Mouse (Mus musculus) brain, embryonic 14.5 days (tissue): ENCODE results near the gene Capza1. TPM values are rescaled to one million over a fixed set of nuclear protein-coding genes. Genes with fewer than 3 reads are reported as not detected.
"Not testable (repeated sequence)": the region's sequence is repeated elsewhere in the genome, so short reads cannot be mapped to it uniquely, and the experiment has no call there.

Experiments used
- DNase-seq: peaks from one replicate; pipeline ENCODE4 v3.0.0-alpha.2; 2011; ENCODE audit warnings: low read depth
- CTCF ChIP-seq: fragments of 200-500 bp; IDR thresholded peaks from 2 replicates; pipeline ENCODE4 v1.5.1; 2012; ENCODE audit warnings: inconsistent platforms, mild to moderate bottlenecking, moderate library complexity, borderline replicate concordance; ENCODE audit not compliant: insufficient read depth, insufficient read length; ENCODE audit errors: extremely low read depth
- POLR2A ChIP-seq: fragments of 200-500 bp; IDR thresholded peaks from 2 replicates; pipeline ENCODE4 v1.6.1; 2012; ENCODE audit warnings: mild to moderate bottlenecking, inconsistent platforms, borderline replicate concordance; ENCODE audit not compliant: poor library complexity, insufficient read depth, insufficient read length, severe bottlenecking; ENCODE audit errors: extremely low read depth
- polyA plus RNA-seq: library from polyadenylated mRNA; depleted of rRNA; stranded (reverse); fragments of >200 nt; gene quantifications from 2 replicates; pipeline ENCODE4 v1.2.3, GENCODE M21; 2012; rRNA removed

Gene Capza1
- polyA plus RNA-seq = 55.6 and 77.9 TPM in 2 replicates

DNA sequence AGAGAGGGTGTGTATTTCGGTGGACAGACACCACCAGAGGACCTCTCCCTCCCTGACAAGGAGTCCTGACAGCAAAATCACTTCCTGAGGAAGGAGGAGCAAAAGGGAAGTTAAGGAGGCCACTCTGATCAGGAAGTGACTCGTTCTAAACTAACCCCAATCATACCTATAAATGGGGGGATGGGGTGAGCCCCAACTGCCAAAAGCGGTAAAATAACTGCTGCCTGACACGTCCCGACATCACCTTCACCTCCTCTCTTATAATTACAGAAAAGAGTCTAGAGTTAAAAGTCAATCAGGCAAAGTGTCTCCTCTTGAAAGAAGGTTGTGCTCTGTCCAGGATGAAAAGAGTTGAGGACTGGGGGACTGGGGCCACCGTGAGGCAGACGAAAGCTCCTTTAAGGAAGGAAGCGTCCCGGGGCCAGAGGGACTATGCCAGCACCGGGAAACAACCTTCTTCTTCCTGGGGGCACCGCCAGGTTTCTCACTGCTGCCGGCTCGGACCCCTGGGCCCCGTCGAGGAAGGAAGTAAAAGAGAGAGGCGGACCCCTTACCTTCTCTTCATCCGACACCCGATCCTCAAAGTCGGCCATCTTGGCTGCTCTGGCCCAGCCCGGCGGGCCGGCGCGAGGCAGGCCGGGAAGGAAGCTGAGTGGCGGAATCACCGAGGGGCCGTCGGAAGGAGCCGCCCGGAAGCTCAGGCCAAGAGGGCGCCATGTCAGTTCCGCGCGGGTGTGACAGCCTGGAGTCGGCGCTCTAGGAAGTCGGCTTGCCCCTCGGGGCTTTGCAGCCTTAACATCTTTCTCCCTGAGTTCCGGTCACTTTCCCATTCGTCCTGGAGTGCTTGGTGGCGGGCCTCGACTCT, at the start of gene Capza1, which contains the start of gene St7l:
Gene Capza1 (minus strand): TSS at position 720 of the 865 bp plus-strand sequence.
Gene St7l (plus strand): TSS at position 220 of the 865 bp plus-strand sequence.
- peak; percentile 97 for DNase-seq
- TF ChIP-seq POLR2A = peak; percentile 83; the same call in 1 of the 2 replicates
- no peak for TF ChIP-seq CTCF

DNA sequence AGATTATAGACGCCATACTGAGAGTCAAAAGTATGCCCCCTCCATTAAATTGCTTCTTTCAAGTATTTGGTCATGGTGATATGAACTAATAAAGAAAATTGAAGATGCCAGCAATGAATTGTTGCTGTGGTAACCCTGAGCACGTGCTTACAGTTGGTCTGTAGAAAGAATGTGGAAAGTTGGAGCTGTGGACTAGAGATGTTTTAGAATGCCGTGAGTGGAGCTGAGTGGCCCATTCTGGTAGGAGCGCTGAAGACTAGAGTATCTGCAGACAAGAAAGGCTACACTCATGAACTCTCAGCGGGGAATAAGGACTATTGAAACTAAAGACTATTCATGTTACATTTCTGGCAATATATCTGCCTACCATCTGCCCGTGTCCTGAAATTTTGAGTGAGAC, 44.9 kb upstream of the Capza1 start:
- TF ChIP-seq CTCF = no peak
- TF ChIP-seq POLR2A = no peak
- DNase-seq = no peak

DNA sequence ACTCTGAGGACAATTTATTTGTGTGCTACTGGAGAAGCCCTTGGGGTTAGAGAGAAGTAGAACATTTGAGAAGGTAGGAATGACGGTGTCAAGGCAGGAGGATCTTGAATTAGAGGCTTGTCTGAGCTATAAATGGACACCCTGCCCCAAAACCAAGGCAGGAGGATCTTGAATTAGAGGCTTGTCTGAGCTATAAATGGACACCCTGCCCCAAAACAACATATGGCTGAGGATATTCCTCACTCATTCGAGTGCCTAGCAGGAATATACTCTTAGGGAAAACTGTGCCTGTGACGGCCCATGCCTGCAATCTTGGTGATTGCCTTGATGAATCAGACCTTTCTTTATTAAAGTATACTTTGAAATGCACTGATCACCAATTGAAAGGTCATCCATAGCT, 41.7 kb upstream of the Capza1 start:
- DNase-seq = no peak
- no peak for TF ChIP-seq CTCF
- TF ChIP-seq POLR2A = no peak

DNA sequence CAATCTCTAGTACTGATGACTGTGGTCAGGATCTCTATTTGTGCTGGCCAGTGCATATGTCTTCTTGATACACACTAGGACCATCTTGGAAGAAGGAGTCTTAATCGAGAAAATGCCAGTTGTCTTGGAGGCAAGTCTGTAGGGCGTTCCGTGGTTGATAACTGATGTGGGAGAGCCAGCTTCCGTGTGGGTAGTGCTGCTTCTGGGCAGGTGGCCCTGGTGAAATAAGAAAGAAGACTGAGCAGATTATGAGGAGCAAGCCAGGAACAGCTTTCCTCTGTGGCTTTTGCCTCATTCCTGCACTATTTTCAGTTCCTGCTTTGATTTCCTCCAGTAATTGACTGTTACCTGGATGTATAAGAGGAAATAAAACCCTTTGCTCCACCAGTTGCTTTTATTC, 41.1 kb upstream of the Capza1 start:
- no peak for DNase-seq
- TF ChIP-seq POLR2A = no peak
- TF ChIP-seq CTCF = no peak

DNA sequence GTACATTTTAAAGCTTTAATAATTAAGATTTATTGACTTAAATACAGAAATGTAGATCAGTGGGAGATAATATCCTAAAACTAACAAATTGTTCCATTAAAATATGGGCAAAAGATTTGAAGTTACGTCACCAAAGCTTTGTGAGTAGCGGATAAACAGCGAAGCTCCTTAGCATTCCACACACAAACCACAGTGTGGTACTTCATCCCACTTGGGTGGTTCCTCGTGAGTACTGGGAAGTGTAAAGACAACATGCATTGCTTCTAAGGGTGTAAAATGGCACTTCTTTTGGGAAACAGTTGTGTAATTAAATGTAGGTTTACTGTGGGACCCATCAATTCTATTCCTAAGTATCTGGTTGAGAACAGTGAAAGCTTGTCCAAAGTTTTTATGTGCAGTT, 36.8 kb upstream of the Capza1 start:
- TF ChIP-seq CTCF (no peak), POLR2A (no peak)
- DNase-seq = no peak

DNA sequence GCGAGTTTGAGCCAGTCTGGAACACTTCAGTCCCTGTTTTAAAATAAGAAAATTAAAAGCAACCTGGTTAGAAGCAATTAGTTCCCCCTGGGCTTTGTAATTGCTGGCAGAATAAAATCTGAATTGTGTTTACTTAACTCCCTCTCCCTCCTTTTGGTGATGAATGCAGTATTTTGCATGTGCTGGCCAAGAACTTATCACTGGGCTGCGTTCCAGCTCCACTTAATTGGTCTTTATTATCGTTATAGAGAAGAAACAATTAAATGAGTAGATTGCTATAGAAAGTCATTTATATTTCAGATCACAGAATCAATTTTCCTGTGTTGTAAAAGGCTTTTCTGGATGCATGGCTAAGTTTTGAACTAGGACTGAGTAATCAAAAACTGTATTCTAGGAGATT, 31.8 kb upstream of the Capza1 start:
- TF ChIP-seq POLR2A = no peak
- no peak for TF ChIP-seq CTCF
- peak; percentile 72 for DNase-seq

DNA sequence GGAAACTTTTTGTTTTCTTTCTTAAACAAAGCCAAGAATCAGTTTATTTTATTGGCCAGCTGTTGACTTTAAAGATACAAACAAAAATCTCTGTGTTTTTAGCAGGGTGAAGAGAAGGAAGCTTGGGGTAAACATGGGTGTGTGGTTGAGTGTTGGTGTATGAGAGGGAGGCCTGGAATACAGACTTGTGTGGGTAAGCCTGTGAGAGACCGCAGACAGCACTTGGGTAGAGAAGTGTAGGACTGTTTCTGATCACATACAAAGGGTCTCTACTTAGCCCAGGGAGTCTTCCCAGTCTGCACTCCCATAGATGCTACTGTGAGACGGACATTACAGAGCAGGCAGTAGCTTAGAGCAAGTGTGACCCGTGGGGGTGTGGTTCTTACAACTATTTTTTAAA, 24.3 kb upstream of the Capza1 start:
- TF ChIP-seq CTCF (no peak), POLR2A (no peak)
- DNase-seq = no peak

DNA sequence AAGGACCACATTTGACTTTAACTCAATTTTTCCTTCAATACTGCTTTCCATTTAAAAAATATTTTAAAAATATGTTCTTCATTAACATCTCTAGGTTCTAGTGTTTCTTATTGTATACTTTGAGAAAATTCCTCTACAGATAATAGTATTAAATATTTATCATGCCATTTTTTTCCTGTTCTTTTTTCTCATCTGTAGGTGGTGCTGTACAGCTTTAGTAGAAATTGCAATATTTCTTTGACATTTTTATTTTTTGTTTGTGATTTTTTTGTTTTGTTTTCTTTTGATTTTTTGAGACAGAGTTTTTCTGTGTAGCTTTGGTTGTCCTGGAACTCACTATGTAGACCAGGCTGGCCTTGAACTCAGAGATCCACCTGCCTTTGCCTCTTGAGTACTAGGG, 5.3 kb upstream of the Capza1 start:
- TF ChIP-seq CTCF (no peak), POLR2A (no peak)
- DNase-seq = no peak

DNA sequence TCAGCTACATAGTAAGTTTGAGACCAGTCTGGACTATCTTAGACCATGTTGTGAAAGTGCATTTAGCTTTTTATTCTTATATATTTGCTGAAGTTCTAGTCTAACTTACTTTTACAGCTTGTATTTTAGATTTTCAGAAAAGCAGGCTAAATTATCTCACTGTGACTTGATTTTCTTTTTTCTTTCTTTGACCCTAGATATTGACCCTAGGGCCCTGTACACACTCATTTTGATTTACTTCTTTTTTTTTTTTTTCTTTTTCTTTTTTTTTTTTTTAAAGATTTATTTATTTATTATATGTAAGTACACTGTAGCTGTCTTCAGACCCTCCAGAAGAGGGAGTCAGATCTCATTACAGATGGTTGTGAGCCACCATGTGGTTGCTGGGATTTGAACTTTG, 2.4 kb upstream of the Capza1 start:
- DNase-seq = not testable (repeated sequence)

DNA sequence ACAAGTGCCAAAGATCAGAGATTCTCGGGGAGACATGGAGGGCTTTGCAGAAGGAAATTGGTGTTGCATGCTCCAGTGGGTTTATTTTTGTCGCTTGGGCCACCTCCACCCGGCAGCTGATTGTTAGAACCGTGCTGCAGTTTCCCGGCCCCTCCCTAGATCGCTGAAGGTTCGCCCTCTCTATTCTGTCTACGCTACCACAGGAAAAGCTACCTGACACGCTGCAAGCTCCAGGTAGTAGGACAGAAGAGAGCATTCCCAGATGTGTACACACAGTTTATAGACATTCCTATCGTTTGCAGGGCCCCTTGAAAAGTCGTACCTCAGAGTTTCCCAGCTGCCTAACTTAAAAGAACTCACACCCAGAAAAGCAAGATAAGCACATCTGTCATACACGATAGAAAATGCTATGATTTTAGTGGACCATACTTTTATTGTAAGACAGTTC, 1.1 kb upstream of the Capza1 start:
- no peak for TF ChIP-seq CTCF
- TF ChIP-seq POLR2A = no peak
- no peak for DNase-seq

DNA sequence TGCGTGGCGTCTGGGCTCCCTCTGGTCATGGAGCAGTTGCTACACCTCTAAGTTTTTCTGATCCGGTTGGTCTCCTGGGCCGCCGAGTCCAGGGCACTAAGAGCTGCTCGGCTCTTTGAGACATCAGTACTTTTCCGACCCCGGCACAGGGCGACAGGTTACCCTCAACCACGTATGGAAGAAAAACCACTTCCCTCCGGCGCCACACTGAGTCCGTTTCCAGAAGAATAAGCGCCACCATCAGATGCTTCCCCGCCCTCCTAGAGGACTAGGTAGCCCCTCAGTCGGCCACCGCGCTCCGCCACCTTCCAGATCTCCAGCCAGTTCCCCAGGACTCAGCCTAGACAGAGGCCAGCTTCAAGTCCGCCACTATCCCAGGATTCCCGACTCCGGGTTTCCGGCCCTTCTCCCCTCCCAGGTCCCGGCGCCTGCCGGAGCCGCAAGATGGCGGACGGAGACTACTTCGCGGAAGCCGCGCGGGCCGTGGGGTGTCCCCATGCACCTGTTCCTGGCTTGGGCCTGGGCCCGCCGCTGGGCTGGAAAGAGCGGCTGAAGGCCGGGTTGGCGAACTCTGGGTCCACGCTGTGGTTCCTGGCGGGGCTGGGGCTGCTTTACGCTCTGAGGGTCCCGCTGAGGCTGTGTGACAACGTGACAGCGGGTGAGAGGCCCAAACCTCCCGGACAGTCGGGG, 491 bp upstream of the Capza1 start:
- peak; percentile 82; the same call in 1 of the 2 replicates for TF ChIP-seq POLR2A
- no peak for TF ChIP-seq CTCF
- peak; percentile 96 for DNase-seq
